40 mouse cellular contexts compared by ENCODE assay signal in genomic region chr4:120036294-120036693, GRCm38 (mm10). TPM values are rescaled to one million over a fixed set of nuclear protein-coding genes. Genes with fewer than 3 reads are reported as not detected.
"Had no signal": no experiment of that assay in that cellular context is flagged by ENCODE, and none has a peak within 500 bp of the region (broad histone marks: within the 10 kb centered on the region; RNA-seq: fewer than 3 reads in every experiment).

No protein-coding gene starts in this region.

- ATAC-seq: intestine, embryonic 15.5 days; intestine, postnatal 0 days; liver, embryonic 12.5 days had no signal

- H3K36me3 ChIP-seq: heart, embryonic 10.5 days; heart, embryonic 12.5 days; hindbrain, embryonic 10.5 days; hindbrain, embryonic 12.5 days; hindbrain, embryonic 15.5 days; intestine, embryonic 15.5 days; limb, embryonic 13.5 days; limb, embryonic 15.5 days; liver, embryonic 12.5 days had no signal

- H3K4me1 ChIP-seq: liver, embryonic 12.5 days had no signal

- H3K9me3 ChIP-seq: heart, embryonic 10.5 days; heart, embryonic 12.5 days; hindbrain, embryonic 10.5 days; hindbrain, embryonic 12.5 days; hindbrain, embryonic 15.5 days; intestine, embryonic 15.5 days; limb, embryonic 13.5 days; limb, embryonic 15.5 days; liver, embryonic 12.5 days had no signal

- DNase-seq: gastrocnemius, adult 2 months; gastrocnemius, postnatal 10 days; gastrocnemius, postnatal 25 days; heart, adult 18-20 months; heart, postnatal 10 days; heart, postnatal 4 days; kidney, adult 18-20 months; kidney, adult 8-10 months; kidney, postnatal 10 days; kidney, postnatal 25 days; kidney, postnatal 4 days had no signal

- H3K9ac ChIP-seq: heart, embryonic 12.5 days; hindbrain, embryonic 12.5 days; hindbrain, embryonic 15.5 days; intestine, embryonic 15.5 days; limb, embryonic 13.5 days; limb, embryonic 15.5 days; liver, embryonic 12.5 days; liver, embryonic 14.5 days had no signal

- H3K4me2 ChIP-seq: heart, embryonic 12.5 days; hindbrain, embryonic 12.5 days; hindbrain, embryonic 15.5 days; intestine, embryonic 15.5 days; limb, embryonic 13.5 days; limb, embryonic 15.5 days; liver, embryonic 12.5 days had no signal

- H3K27ac ChIP-seq: gastrocnemius, adult 2 months; heart, embryonic 10.5 days; hindbrain, embryonic 10.5 days; hindbrain, embryonic 12.5 days; hindbrain, embryonic 15.5 days; intestine, embryonic 15.5 days; limb, embryonic 13.5 days; limb, embryonic 15.5 days; liver, embryonic 12.5 days; liver, embryonic 14.5 days had no signal

- H3K4me3 ChIP-seq: gastrocnemius, adult 2 months; heart, embryonic 10.5 days; heart, embryonic 12.5 days; hindbrain, embryonic 10.5 days; hindbrain, embryonic 12.5 days; hindbrain, embryonic 15.5 days; intestine, embryonic 15.5 days; limb, embryonic 13.5 days; limb, embryonic 15.5 days; liver, embryonic 12.5 days had no signal

RNA-seq across cellular contexts. Expression of gene AL607142.1, which starts 28.5 kb away (rescaled TPM):
- total RNA-seq: gastrocnemius, adult 2 months; gastrocnemius, postnatal 10 days; gastrocnemius, postnatal 25 days; gastrocnemius, postnatal 4 days; granulocyte monocyte progenitor cell, adult 5-6 weeks; heart, adult 18-20 months; heart, adult 8-10 months; heart, postnatal 10 days; heart, postnatal 25 days; heart, postnatal 4 days; layer of hippocampus, adult 8-10 months; layer of hippocampus, postnatal 10 days; layer of hippocampus, postnatal 25 days; left cerebral cortex, adult 18-20 months; left cerebral cortex, postnatal 25 days; left cerebral cortex, postnatal 4 days; liver, adult 2 months had no signal
- polyA plus RNA-seq: frontal cortex, adult 2 months; heart, embryonic 10.5 days; heart, embryonic 12.5 days; heart, embryonic 14.5 days; heart, embryonic 16.5 days; hindbrain, embryonic 10.5 days; hindbrain, embryonic 12.5 days; hindbrain, embryonic 15.5 days; inflammation-experienced regulatory T-cells, adult 6 months; intestine, embryonic 15.5 days; intestine, postnatal 0 days; kidney, embryonic 14.5 days; kidney, embryonic 16.5 days; limb, embryonic 11.5 days; limb, embryonic 13.5 days; limb, embryonic 15.5 days; liver, adult 2 months; liver, embryonic 12.5 days; liver, embryonic 14.5 days had no signal
